Mouse (Mus musculus) liver, postnatal 0 days (tissue): ENCODE results near the gene Polr1c. TPM values are rescaled to one million over a fixed set of nuclear protein-coding genes. Genes with fewer than 3 reads are reported as not detected.

Experiments
- ATAC-seq: fragments of 200-750 bp; cut with Nextera tagmentation; 2 replicates; pipeline ENCODE4 v1.8.0; 2017; ENCODE audit warnings: mild to moderate bottlenecking, moderate library complexity
- DNase-seq: peaks from one replicate; pipeline ENCODE4 v3.0.0-alpha.2; 2016
- H3K27ac ChIP-seq: fragments of 300-500 bp; sonication (generic); 2 replicates; pipeline ENCODE4 v1.5.1; 2014; ENCODE audit warnings: antibody characterized with exemption, moderate library complexity, mild to moderate bottlenecking, low read depth
- H3K27me3 ChIP-seq: fragments of 300-500 bp; sonication (generic); 2 replicates; pipeline ENCODE4 v1.6.1; 2014; ENCODE audit warnings: low read length, control low read depth, mixed read lengths; ENCODE audit not compliant: insufficient read depth
- H3K36me3 ChIP-seq: fragments of 300-500 bp; sonication (generic); replicated peaks from 2 replicates; pipeline ENCODE4 v1.6.1; 2014; ENCODE audit warnings: mild to moderate bottlenecking, control low read depth, low read length, moderate library complexity, mixed read lengths; ENCODE audit not compliant: insufficient read depth
- H3K4me1 ChIP-seq: fragments of 300-500 bp; sonication (generic); 2 replicates; pipeline ENCODE4 v1.6.1; 2014; ENCODE audit warnings: antibody characterized with exemption, mild to moderate bottlenecking, control low read depth; ENCODE audit not compliant: insufficient read depth
- H3K4me2 ChIP-seq: fragments of 300-500 bp; sonication (generic); 2 replicates; pipeline ENCODE4 v1.6.1; 2014; ENCODE audit warnings: low read depth, mild to moderate bottlenecking, low read length, moderate library complexity, mixed read lengths
- H3K4me3 ChIP-seq: fragments of 300-500 bp; sonication (generic); 2 replicates; pipeline ENCODE4 v1.5.1; 2014; ENCODE audit warnings: low read depth, low read length
- H3K9ac ChIP-seq: fragments of 300-500 bp; sonication (generic); replicated peaks from 2 replicates; pipeline ENCODE4 v1.6.1; 2014; ENCODE audit warnings: mild to moderate bottlenecking, moderate library complexity
- H3K9me3 ChIP-seq: fragments of 300-500 bp; sonication (generic); 2 replicates; pipeline ENCODE4 v1.6.1; 2016; ENCODE audit warnings: mild to moderate bottlenecking, control low read depth, low read length, mixed read lengths
- CTCF ChIP-seq: sonication (generic); IDR thresholded peaks from 2 replicates; pipeline ENCODE4 v1.5.1; 2016; ENCODE audit warnings: antibody characterized with exemption, low read depth
- EP300 ChIP-seq: IDR thresholded peaks from 2 replicates; pipeline ENCODE4 v1.6.1; 2016; ENCODE audit warnings: antibody characterized with exemption, low read depth, mild to moderate bottlenecking
- WGBS: fragments of 180-500 bp; shearing (Covaris S2); extraction: QIAGEN DNeasy Blood & Tissue Kit; methylation state at CpG from one replicate; pipeline ENCODE4 v1.1.7; 2014; ENCODE audit not compliant: insufficient replicate concordance; 5-methylcytosine and 5-hydroxymethylcytosine counted together
- polyA plus RNA-seq: library from polyadenylated mRNA; unstranded; fragments of >200 nt; fragmentation: Nextera tagmentation; extraction: Ambion mirVana; gene quantifications from 2 replicates; pipeline ENCODE4 v1.2.1, GENCODE M21; 2015

The Polr1c gene
- polyA plus RNA-seq, 1 experiment from 2014 or later, result 23.9 TPM

GRCm38 (mm10) chr17:46259675-46260074 is 11.8 kb upstream of the Polr1c start:
- no peak overlapping the region for H3K27ac ChIP-seq
- H3K9me3 ChIP-seq, result no peaks in the 10 kb centered on the region
- TF ChIP-seq CTCF (no peak), EP300 (no peak)
- DNase-seq (no peak), ATAC-seq (no peak)
- no peak overlapping the region for H3K4me2 ChIP-seq
- peaks cover 9% of the 10 kb centered on the region for H3K27me3 ChIP-seq
- no peaks in the 10 kb centered on the region for H3K4me1 ChIP-seq
- WGBS, result 89% methylated on average over 15 of the region's 17 CpGs
- peaks cover 62% of the 10 kb centered on the region for H3K36me3 ChIP-seq
- H3K9ac ChIP-seq, result no peak overlapping the region
- H3K4me3 ChIP-seq, result no peak overlapping the region

GRCm38 (mm10) chr17:46258279-46259053 is 10.6 kb upstream of the Polr1c start:
- Histone ChIP-seq H3K4me2 (no peak overlapping the region), H3K9ac (no peak overlapping the region), H3K27ac (no peak overlapping the region), H3K4me3 (no peak overlapping the region), H3K27me3 (peaks cover 21% of the 10 kb centered on the region), H3K36me3 (peaks cover 50% of the 10 kb centered on the region), H3K4me1 (peaks cover 8% of the 10 kb centered on the region), H3K9me3 (no peaks in the 10 kb centered on the region)
- no peak for ATAC-seq
- 88% methylated on average over 30 of the region's 30 CpGs for WGBS
- TF ChIP-seq CTCF, result no peak
- TF ChIP-seq EP300, result no peak
- DNase-seq, result no peak

GRCm38 (mm10) chr17:46255147-46255546 is 7.3 kb upstream of the Polr1c start:
- ATAC-seq, result no peak
- Histone ChIP-seq H3K36me3 (peaks cover 41% of the 10 kb centered on the region), H3K9me3 (no peaks in the 10 kb centered on the region), H3K4me2 (no peak overlapping the region), H3K4me1 (peaks cover 13% of the 10 kb centered on the region), H3K27ac (no peak overlapping the region), H3K9ac (no peak overlapping the region), H3K4me3 (no peak overlapping the region), H3K27me3 (peaks cover 23% of the 10 kb centered on the region)
- 36% methylated on average over 6 of the region's 6 CpGs for WGBS
- DNase-seq, result no peak
- TF ChIP-seq CTCF (no peak), EP300 (no peak)

DNA sequence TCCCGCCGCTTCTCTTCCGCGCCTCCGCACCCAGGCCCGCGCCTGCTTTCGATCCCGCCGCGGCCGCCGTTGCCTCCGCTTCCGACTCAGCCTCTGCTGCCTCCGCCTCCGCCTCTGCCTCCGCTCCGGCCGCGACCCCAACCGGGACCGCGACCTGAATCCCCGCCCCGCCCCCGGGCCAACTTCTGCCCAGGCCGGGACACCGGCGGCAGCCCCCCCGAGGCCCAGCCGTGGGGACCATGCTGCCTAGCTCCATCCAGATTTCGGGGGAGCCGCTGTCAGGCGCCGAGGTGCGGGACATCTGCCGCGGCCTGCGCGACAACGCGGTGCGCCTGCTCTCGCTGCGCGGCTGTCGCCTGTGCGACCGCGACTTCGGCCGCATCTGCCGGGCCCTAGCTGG is 6.3 kb upstream of the Polr1c start:
- no peak for TF ChIP-seq EP300
- TF ChIP-seq CTCF, result no peak
- no peak for DNase-seq
- Histone ChIP-seq H3K4me2 (peak overlapping the region; percentile 99), H3K27ac (no peak overlapping the region), H3K36me3 (peaks cover 40% of the 10 kb centered on the region), H3K9ac (peak overlapping the region; percentile 48), H3K9me3 (no peaks in the 10 kb centered on the region), H3K27me3 (peaks cover 23% of the 10 kb centered on the region), H3K4me1 (peaks cover 15% of the 10 kb centered on the region), H3K4me3 (peak overlapping the region; percentile 68)
- under 1% methylated on average over 24 of the region's 54 CpGs for WGBS
- peak; percentile 20; the same call in 1 of the 2 replicates for ATAC-seq

- Histone ChIP-seq H3K27ac (no peak within 1 kb of the TSS), H3K4me1 (peaks cover 20% of the 10 kb centered on the region), H3K9me3 (no peaks in the 10 kb centered on the region), H3K9ac (peak within 1 kb of the TSS; percentile 48), H3K36me3 (peaks cover 37% of the 10 kb centered on the region), H3K4me2 (peak within 1 kb of the TSS; percentile 99), H3K4me3 (peak within 1 kb of the TSS; percentile 68), H3K27me3 (peaks cover 23% of the 10 kb centered on the region)
- WGBS, result 2% methylated on average over 36 of the region's 48 CpGs
- peak; percentile 91 for DNase-seq
- ATAC-seq, result peak; percentile 80
- TF ChIP-seq EP300, result no peak
- no peak for TF ChIP-seq CTCF
These were observed 5.7 kb upstream of the Polr1c start, which contains the start of gene Lrrc73 for GRCm38 (mm10) chr17:46253452-46254084. Gene Lrrc73 (plus strand): TSS chr17:46253531.
